Mouse (Mus musculus) neural tube, embryonic 11.5 days (tissue): ENCODE data around the gene Olfr462. TPM values are rescaled to one million over a fixed set of nuclear protein-coding genes. Genes with fewer than 3 reads are reported as not detected.

Experiments used
- ATAC-seq: fragments of 200-750 bp; cut with Nextera tagmentation; 2 replicates; pipeline ENCODE4 v1.8.0; 2017; ENCODE audit warnings: moderate number of reproducible peaks, mild to moderate bottlenecking, moderate TSS enrichment, moderate library complexity; ENCODE audit not compliant: insufficient read depth, low FRiP score, low TSS enrichment
- DNase-seq: peaks from one replicate; pipeline ENCODE4 v3.0.0-alpha.2; 2015; ENCODE audit warnings: low spot score
- H3K27ac ChIP-seq: fragments of 300-500 bp; sonication (generic); 2 replicates; pipeline ENCODE4 v1.5.1; 2014; ENCODE audit warnings: low read depth, mild to moderate bottlenecking, low read length
- H3K27me3 ChIP-seq: fragments of 300-500 bp; sonication (generic); 2 replicates; pipeline ENCODE4 v1.6.1; 2014; ENCODE audit warnings: mild to moderate bottlenecking, low read length, mixed read lengths; ENCODE audit not compliant: control insufficient read depth, insufficient read depth
- H3K36me3 ChIP-seq: fragments of 300-500 bp; sonication (generic); 2 replicates; pipeline ENCODE4 v1.6.1; 2014; ENCODE audit warnings: mild to moderate bottlenecking, low read length, moderate library complexity, mixed read lengths; ENCODE audit not compliant: control insufficient read depth, insufficient read depth
- H3K4me1 ChIP-seq: fragments of 300-500 bp; sonication (generic); 2 replicates; pipeline ENCODE4 v1.6.1; 2014; ENCODE audit warnings: low read length, mixed read lengths; ENCODE audit not compliant: control insufficient read depth, insufficient read depth
- H3K4me2 ChIP-seq: fragments of 300-500 bp; sonication (generic); 2 replicates; pipeline ENCODE4 v1.6.1; 2014; ENCODE audit warnings: low read depth, mild to moderate bottlenecking, moderate library complexity
- H3K4me3 ChIP-seq: fragments of 300-500 bp; sonication (generic); 2 replicates; pipeline ENCODE4 v1.5.1; 2014; ENCODE audit warnings: low read depth, low read length
- H3K9ac ChIP-seq: fragments of 300-500 bp; sonication (generic); 2 replicates; pipeline ENCODE4 v1.6.1; 2014; ENCODE audit warnings: mild to moderate bottlenecking, low read length
- H3K9me3 ChIP-seq: fragments of 300-500 bp; sonication (generic); 2 replicates; pipeline ENCODE4 v1.6.1; 2016; ENCODE audit warnings: low read length; ENCODE audit not compliant: control insufficient read depth
- WGBS: fragments of 180-500 bp; shearing (Covaris S2); extraction: QIAGEN DNeasy Blood & Tissue Kit; methylation state at CpG from one replicate; pipeline ENCODE4 v1.1.7; 2014; 5-methylcytosine and 5-hydroxymethylcytosine counted together
- polyA plus RNA-seq: library from polyadenylated mRNA; unstranded; fragments of >200 nt; fragmentation: Nextera tagmentation; extraction: Ambion mirVana; gene quantifications from 2 replicates; pipeline ENCODE4 v1.2.1, GENCODE M21; 2014

Olfr462 gene
- not detected in 2 replicates for polyA plus RNA-seq

DNA sequence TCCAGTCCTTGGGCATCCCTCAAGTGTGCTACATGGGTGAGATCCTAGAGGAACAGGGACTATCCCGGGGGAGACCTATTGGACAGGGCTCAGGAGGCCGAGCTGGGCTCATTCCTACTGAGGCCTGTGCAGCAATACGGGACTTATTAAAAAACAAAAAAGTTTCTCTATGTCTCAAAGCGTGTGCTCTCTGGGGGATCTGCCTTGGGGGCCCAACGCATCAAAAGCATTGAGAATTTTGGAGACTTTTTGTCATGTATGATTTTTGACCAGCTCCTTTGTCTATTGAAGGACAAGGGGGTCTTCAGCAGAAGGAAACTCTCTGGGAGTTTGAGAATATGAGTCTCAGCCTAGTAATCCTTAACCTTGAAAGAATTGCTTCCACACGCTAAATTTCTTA, at the start of gene Olfr462:
Gene Olfr462, minus strand, starts transcription at position 101 of the 400 bp plus-strand sequence.
- Histone ChIP-seq H3K4me3 (no peak within 1 kb of the TSS), H3K27me3 (no peaks in the 10 kb centered on the region), H3K9me3 (no peaks in the 10 kb centered on the region), H3K9ac (no peak within 1 kb of the TSS), H3K4me1 (no peaks in the 10 kb centered on the region), H3K27ac (no peak within 1 kb of the TSS), H3K36me3 (no peaks in the 10 kb centered on the region), H3K4me2 (no peak within 1 kb of the TSS)
- ATAC-seq (no peak), DNase-seq (no peak)
- WGBS: 90% methylated on average over 6 of the region's 6 CpGs

DNA sequence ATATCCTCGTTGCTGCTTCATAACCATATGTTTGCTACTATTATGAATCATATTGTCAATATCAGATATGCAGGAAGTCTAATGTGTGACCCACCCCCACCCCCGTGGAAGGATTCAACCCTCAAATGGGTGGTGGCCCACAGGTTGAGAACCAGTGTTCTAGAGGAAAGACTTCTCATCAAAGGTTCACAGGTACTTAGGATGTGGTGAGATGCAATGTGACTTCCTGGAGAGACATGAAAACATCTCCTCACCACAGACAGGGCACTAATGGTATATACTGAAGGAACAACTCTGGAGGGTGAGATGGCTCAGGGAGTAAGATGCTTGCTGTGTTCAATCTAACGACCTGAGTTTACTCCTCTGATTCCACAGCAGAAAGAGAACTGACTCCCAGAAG, 43.4 kb upstream of the Olfr462 start:
- no peak for DNase-seq
- Histone ChIP-seq H3K4me3 (no peak overlapping the region), H3K4me1 (no peaks in the 10 kb centered on the region), H3K9ac (no peak overlapping the region), H3K9me3 (no peaks in the 10 kb centered on the region), H3K27me3 (no peaks in the 10 kb centered on the region), H3K27ac (no peak overlapping the region), H3K36me3 (no peaks in the 10 kb centered on the region), H3K4me2 (no peak overlapping the region)
- 72% methylated on average over 3 of the region's 3 CpGs for WGBS
- no peak for ATAC-seq

DNA sequence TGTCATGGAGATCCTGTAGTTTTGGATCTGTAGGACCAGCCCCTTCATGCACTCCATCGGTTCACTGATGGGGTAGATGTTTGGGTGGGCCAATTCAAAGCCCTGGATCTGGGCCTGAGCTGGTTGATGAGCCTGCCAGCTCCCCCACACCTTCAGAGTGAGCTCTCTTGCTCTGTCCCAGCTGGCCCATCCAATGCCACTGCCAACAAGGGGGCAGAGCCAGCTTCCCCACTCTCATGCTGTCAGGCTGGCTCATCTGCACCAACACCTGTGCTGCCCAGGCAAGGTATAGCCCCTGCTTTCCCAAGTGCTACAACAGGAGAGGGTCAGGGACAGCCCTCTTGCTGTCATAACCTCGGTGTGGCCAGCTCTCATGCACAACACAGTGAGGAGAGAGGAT, 41.7 kb upstream of the Olfr462 start:
- H3K4me3 ChIP-seq: no peak overlapping the region

DNA sequence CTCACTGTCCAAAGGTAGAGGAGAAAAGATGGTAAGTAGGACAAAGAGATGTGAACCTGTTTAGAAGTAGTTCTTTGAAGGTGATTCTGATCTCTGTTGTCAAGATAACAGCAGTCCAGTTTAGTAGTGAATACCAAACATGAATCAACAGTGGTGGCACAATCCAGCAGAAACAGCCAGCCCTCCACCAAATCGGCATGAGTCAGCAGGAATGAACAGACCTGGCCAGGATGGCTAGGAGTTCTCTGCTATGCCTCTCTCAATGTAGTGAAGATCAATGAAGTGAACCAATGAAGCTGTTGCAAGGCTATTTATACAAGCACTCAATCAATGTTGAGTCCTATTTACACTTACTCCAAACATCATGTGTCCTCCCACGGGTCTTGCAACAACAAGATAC, 38.3 kb upstream of the Olfr462 start:
- no peaks in the 10 kb centered on the region for H3K27me3 ChIP-seq
- H3K9ac ChIP-seq: no peak overlapping the region
- no peaks in the 10 kb centered on the region for H3K9me3 ChIP-seq
- no peak for ATAC-seq
- DNase-seq: no peak
- H3K4me1 ChIP-seq: no peaks in the 10 kb centered on the region
- H3K36me3 ChIP-seq: no peaks in the 10 kb centered on the region
- 84% methylated on average over 2 of the region's 2 CpGs for WGBS
- no peak overlapping the region for H3K27ac ChIP-seq
- H3K4me3 ChIP-seq: no peak overlapping the region
- no peak overlapping the region for H3K4me2 ChIP-seq

More for the DNA sequence above, 41.7 kb upstream of the Olfr462 start:
- DNase-seq (no peak), ATAC-seq (no peak)
- Histone ChIP-seq H3K27ac (no peak overlapping the region), H3K36me3 (no peaks in the 10 kb centered on the region), H3K9ac (no peak overlapping the region), H3K9me3 (no peaks in the 10 kb centered on the region), H3K27me3 (no peaks in the 10 kb centered on the region), H3K4me2 (no peak overlapping the region), H3K4me1 (no peaks in the 10 kb centered on the region)
- WGBS: 72% methylated on average over 2 of the region's 2 CpGs

DNA sequence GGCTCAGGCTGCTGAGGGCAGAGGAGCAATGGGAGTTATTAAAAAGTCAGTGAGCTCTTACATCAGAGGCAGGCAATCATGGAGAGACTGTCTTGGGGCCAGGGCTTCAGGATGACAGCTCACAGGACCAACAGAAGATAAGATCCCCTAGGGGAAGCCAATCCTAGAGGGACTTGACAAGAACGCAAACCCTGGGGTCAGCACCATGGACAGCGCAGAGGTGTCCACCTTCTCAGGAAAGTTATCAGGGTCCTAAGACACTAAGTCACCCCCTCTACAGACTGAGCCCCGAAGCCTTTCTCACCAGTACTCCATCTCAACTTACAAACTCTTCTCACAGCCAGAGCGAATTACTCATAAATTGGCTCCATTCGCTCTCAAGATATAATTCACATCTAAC, 28.9 kb upstream of the Olfr462 start, which contains the start of gene Olfr464:
Gene Olfr464, minus strand, starts transcription at position 2 of the 400 bp plus-strand sequence.
- Histone ChIP-seq H3K9ac (no peak within 1 kb of the TSS), H3K4me3 (no peak within 1 kb of the TSS), H3K4me1 (no peaks in the 10 kb centered on the region), H3K27ac (no peak within 1 kb of the TSS), H3K4me2 (no peak within 1 kb of the TSS), H3K9me3 (no peaks in the 10 kb centered on the region), H3K36me3 (no peaks in the 10 kb centered on the region), H3K27me3 (no peaks in the 10 kb centered on the region)
- WGBS: 38% methylated on average over 5 of the region's 5 CpGs
- peak; percentile 53 for DNase-seq
- ATAC-seq: no peak

DNA sequence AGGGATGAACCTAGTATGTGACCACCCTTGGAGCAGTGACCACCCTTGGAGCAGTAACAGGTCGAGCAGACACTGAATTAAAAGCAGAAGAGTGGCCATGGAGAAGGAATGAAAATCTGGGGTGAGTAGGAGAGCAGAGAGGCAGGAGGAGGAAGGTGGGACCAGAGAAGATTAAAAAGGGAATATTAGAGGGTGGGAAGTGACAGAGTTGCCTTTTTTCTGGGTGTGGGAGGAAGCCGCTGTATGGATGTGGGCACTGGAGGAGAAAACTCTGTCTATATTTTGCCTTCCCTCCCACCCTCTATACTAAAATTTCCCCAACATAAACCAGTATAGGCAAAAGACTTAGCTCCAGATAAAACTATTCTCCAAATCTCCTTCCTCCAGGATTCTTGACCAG, 28.2 kb upstream of the Olfr462 start:
- no peaks in the 10 kb centered on the region for H3K9me3 ChIP-seq
- no peak for DNase-seq
- no peaks in the 10 kb centered on the region for H3K4me1 ChIP-seq

DNA sequence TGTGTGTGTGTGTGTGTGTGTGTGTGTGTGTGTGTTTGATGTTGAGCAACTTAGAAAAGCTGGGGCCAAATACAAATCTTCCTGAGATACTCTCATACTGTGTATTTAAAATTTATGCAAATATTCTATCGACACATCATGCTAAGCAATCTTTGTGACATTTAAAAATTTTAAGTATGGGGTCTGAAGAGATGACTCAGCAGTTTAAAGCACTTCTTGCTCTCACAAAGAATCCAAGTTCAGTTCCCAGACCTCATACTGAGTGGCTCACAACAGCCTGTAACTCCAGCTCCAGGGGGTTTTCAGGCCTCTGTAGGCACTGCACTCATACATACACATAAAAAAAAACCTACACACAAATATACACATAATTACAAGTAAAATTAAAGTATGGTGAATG, 23.9 kb upstream of the Olfr462 start:
- no peaks in the 10 kb centered on the region for H3K4me1 ChIP-seq
- H3K9me3 ChIP-seq: no peaks in the 10 kb centered on the region
- 95% methylated on average over 1 of the region's 1 CpGs for WGBS
- ATAC-seq (no peak), DNase-seq (no peak)
- H3K4me3 ChIP-seq: no peak overlapping the region
- H3K36me3 ChIP-seq: no peaks in the 10 kb centered on the region
- H3K4me2 ChIP-seq: no peak overlapping the region
- no peak overlapping the region for H3K9ac ChIP-seq
- no peak overlapping the region for H3K27ac ChIP-seq
- no peaks in the 10 kb centered on the region for H3K27me3 ChIP-seq

More for the DNA sequence above, 28.2 kb upstream of the Olfr462 start:
- no peak for ATAC-seq
- 61% methylated on average over 2 of the region's 2 CpGs for WGBS
- Histone ChIP-seq H3K4me3 (no peak overlapping the region), H3K4me2 (no peak overlapping the region), H3K27me3 (no peaks in the 10 kb centered on the region), H3K9ac (no peak overlapping the region), H3K36me3 (no peaks in the 10 kb centered on the region), H3K27ac (no peak overlapping the region)

DNA sequence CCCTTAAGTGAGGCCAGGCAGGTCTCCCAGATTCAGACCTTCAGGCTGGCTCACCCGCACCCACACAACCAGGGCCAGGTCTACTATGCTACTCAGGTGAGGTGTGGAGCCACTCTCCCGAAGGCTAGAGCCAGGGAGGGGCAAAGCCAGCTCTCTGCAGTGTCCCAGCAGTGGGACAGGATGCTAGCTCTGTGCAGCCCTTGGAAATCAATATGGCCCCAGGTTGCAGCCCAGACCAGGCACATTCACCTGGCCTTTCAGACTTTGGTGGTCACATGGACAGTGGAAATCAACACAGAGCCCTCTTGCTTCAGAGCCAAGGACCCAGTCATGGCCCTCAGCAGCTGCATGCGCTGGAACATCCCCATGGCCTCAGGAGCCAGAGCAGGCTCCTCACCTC, 12.3 kb upstream of the Olfr462 start:
- Histone ChIP-seq H3K27me3 (no peaks in the 10 kb centered on the region), H3K9me3 (no peaks in the 10 kb centered on the region), H3K36me3 (no peaks in the 10 kb centered on the region), H3K4me2 (no peak overlapping the region), H3K9ac (no peak overlapping the region), H3K4me1 (no peaks in the 10 kb centered on the region), H3K27ac (no peak overlapping the region), H3K4me3 (no peak overlapping the region)
- ATAC-seq (no peak), DNase-seq (no peak)
- 85% methylated on average over 3 of the region's 3 CpGs for WGBS

DNA sequence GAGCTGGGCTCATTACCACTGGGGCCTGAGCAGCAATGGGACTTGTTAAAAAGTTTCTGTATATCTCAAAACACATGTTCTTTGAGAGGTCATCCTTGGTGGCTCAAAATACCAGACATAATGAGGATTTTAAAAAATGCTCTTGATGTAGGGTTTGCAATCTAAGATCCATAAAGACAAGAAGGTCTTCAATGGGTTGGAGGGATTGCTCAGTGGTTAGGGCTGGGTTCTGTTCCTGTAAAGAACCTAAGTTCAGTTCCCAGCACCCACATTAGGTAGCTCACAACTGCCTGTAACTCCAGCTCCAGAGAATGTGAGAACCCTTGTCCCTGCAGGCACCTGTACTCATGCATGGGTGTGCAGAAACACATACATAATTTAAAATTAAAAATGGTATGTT, 5.2 kb upstream of the Olfr462 start, which contains the start of gene Olfr463:
Gene Olfr463, minus strand, starts transcription at position 101 of the 400 bp plus-strand sequence.
- DNase-seq (no peak), ATAC-seq (no peak)
- Histone ChIP-seq H3K36me3 (no peaks in the 10 kb centered on the region), H3K27me3 (no peaks in the 10 kb centered on the region), H3K9ac (no peak within 1 kb of the TSS), H3K9me3 (no peaks in the 10 kb centered on the region), H3K4me3 (no peak within 1 kb of the TSS), H3K4me2 (no peak within 1 kb of the TSS), H3K27ac (no peak within 1 kb of the TSS), H3K4me1 (no peaks in the 10 kb centered on the region)
